Mouse (Mus musculus) left cerebral cortex, adult 11 months (tissue): ENCODE data around the gene Fcho2.
A peak's percentile ranks its signal among the peaks of the same experiment; 100 is the strongest.
"Not testable (repeated sequence)": the region's sequence is repeated elsewhere in the genome, so short reads cannot be mapped to it uniquely, and the experiment has no call there.

Experiments used
- DNase-seq: peaks from one replicate; pipeline ENCODE4 v3.0.0; 2022; ENCODE audit warnings: low spot score

Fcho2 gene

DNA sequence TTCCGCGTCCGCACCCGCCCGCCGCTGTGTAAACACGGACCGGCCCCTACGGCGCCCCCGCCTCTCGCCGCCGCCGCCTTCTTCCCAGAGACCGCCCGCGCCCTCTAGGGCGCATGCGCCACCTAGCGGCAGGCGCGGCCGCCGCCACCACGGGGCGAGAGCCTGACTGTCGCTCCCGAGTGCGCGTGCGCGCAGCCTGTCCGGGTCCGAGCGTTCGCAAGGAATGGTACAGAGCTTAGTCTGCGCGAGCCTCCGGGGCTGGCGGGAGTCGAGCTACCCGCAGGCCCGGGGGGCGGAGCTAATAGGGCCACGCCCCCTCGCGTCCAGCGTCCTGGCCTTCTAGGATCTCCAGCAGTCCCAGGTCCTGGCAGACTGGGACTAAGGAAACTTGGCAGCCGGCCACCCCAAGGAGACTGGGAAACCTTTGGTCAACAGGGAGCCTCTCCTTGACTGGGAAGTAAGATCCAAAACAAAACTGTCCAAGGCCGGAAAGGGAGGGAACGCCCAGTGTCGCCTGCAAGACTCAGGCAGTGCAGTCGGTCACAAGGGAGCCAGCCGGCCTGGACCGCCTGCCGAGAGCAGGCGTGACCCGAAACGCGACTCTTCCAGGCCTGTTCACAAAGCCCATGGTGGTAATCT is at the start of gene Fcho2:
Fcho2 (minus strand) TSS at position 303 of the 639 bp plus-strand sequence.
- DNase-seq: peak; percentile 93

DNA sequence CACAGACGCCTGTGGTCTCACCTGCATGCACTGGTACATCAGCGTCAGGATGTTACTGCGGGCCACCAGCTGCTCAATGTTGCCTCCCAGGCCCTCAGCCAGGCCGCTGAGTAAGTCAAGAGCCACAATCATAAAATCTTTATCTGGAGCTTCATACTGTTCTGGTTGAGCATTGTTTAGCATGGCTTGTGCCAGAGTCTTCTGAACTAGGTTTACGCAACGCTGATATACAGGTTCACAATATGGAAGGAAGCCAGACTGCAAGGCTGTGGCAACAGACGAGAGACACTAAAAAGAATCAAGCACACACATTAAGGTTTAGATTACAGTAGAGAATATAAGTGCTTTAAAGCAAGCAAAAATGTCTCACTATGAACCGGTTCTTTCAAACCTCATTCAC is 40.0 kb upstream of the Fcho2 start:
- DNase-seq: no peak

DNA sequence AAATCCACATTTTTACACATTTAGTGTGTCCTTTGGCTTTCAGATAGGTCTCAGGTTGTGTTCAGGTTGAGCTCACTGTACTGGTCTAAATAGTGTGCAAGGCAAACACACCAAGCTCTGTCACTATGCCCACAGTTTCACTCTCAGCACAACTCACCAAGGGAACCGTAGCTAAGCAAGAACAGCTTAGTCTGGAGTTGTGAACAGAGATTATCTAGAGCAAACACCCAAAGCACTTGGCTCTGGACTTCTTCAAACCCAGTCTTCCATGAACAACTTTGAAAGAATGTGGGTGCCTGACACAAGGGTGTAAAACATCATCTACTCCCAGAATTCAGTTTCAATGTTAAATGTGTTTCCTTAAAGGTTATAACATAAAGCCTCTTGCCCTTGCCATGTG is 30.5 kb upstream of the Fcho2 start:
- no peak for DNase-seq

DNA sequence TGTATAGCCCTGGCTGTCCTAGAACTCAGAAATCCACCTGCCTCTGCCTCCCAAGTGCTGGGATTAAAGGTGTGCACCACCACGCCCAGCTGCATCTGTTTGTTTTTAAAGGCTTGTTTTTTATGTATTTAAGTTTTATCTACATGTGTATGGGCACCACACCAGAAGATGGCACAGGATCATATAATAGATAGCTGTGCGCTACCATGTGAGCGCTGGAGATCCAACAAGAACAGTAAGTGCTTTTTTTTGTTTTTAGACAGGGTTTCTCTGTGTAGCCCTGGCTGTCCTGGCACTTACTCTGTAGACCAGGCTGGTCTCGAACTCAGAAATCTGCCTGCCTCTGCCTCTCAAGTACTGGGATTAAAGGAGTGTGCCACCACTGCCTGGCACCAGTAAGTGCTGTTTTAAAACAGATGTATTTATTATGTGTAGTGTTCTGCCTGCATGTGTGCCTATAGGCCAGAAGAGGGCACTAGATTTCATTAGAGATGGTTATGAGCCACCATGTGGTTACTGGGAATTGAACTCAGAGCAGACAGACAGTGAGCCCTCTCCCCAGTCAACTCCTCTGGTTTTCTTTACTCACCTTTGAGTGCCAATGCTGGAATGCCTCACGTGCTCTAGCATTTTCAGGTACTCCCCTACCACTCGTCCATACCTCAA is 21.3 kb upstream of the Fcho2 start:
- DNase-seq: no peak

DNA sequence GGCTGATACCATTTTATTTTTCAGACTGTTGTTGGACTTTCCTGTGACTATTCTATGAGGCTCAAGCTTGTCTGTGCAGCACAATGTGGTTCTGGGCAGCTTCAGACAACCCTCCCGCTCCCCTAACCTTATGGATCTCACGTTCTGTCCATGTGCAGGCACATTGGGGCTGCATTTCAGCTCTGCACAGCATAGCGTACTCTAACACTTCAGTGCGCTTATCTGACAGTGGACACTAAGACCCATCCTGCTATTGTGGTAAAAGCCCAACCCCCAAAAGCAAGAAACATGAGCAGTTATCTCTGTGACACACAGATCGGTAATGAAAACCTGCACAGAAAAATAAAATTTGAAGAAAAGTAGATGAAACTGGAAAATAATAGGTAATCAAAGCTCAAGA is 20.5 kb upstream of the Fcho2 start:
- no peak for DNase-seq

DNA sequence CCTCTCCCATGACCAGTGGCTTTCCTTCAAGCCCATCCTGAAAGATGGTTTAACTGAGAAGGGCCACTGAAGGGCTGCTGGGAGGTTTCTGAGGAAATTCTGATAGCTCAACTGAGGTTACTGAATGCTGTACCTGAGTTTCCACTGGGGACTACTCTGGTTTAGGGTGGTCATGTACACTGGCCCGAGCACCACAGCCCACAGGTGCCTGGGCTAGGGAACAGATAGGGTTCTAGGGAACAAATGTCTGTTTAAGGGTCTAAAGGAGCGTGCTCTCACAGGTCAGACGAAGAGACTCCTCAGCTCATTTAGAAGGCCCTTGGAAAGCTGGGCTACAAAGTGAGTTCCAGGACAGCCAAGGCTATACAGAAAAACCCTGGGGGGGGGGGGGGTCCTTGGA is 19.5 kb upstream of the Fcho2 start:
- no peak for DNase-seq

DNA sequence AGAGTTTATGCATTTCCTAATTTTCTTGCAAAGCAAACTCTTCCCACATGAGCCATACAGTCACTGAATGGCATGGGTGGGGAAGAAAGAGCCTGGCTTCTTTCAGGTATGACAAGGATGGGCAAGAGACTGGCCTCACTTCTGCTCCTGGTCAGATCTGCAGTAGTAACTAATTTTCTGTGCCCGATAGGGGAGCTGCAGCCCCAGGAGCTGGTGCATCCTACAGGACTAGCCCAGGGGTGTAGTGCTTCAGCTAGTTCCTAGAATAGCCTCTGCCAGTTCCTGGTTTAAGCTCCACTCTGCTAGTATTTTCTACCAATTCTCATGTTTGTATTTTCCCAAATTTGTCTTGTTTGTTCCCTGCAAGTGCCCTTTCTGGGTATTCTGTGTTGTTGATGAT is 18.9 kb upstream of the Fcho2 start:
- DNase-seq: no peak

DNA sequence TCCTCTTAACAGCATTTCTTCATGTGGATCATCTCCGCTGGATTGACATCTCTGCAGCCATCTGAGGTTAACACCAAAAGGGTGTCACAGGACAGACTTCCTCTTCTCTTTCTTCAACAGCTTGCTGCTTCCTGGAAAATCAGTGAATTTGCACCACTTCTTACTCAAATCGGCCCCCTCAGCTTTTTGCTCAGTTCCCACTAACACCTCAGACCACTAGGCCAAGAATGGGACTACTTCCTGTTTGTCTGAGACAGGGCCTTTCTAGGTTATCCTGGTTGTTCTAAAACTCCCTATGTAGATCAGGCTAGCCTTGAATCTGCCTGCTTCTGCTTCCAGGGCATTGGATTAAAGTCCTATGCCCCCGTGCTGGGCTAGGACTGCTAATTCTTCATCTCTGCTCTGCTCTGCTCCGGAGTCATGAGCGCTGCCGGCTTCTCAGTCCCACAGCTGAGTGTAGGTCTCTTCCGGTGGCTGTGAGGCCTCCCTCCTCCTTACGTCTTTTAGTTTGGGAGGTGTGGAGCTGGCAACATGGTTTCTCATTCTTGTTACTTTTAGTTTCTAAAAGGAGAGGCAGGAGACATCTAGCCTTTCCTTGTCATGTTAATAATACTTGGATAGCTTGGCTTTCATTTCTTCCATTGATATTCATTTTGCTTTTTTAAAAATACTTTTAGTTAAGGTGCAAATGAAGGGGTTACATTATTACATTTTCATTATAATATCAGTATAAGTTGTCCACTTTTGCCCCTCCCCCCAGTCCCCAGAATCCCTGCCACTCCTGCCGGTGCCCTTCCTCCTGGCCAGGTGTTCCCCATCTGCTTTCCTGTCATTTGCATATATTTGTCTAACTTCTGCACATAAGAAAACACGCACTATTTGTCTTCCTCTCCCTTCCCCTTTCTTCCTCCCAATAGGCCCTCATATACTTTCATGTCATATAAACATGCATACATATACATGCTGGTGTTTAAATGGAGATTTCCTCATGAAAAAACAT is 17.5 kb upstream of the Fcho2 start:
- DNase-seq: no peak

DNA sequence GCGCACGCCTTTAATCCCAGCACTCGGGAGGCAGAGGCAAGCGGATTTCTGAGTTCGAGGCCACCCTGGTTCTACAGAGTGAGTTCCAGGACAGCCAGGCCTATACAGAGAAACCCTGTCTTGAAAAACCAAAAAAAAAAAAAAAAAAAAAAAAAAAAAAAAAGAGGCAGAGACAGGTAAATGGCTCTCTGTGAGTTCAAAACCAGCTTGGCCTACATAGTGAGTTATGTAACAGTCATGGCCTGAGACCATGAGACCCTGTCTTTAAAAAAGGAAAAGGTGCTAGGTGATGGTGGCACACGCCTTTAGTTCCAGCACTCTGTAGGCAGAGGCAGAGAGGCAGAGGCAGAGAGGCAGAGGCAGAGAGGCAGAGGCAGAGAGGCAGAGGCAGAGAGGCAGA is 13.8 kb upstream of the Fcho2 start:
- not testable (repeated sequence) for DNase-seq

DNA sequence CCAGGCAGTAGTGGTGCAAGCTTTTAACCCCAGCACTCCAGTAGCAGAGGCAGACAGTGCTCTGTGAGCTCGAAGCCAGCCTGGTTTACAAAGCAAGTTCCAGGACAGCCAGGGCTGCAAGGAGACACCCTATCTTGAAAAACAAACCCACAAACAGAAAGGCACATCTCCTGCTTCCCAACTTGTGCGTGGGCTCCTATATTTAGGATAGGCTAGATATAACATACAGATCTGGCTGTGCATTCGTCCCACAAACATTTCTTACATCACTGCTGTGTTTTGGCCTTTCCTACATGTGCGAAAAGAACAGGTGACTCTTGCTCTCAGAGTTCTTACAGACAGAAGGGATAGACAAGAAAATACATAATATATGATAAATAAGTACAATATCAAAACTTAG is 10.3 kb upstream of the Fcho2 start:
- no peak for DNase-seq

DNA sequence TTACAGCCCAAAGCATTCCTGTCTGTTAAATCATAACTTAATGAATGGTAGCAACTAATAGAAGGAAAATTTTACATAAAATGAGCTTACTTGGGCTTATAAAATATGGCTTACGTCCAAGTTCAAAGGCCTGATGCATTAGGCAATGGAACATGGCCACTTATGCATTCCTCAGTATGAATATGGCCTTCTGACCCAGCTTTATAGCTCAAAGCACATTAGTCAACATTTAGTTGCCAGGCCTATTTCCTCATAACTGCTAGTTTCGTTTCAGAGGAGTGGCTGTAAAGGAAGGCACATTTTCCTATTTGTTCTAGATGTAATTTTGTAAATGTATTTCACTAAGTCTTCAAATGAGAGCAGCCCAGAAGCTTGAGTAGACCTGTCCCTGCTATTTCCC is 3.8 kb upstream of the Fcho2 start:
- DNase-seq: no peak

DNA sequence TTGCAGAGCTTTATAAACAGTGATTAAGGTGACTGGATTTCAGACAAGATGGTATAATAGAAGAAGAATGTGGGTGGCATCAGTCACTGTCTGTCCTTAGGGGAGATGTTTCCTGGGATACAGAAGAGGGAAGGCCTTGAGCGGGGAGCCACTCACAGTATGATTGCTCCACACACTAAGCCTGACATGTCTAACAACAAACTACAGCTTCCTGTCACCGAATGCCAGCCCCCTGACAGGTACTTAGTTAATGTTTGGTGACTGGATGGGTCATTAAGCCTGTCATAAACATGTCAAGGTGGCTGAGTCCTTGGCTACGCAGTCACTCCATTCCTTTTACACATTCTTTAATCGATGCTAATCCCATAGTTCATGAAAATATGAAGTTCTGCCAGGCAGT is 3.0 kb upstream of the Fcho2 start:
- no peak for DNase-seq

DNA sequence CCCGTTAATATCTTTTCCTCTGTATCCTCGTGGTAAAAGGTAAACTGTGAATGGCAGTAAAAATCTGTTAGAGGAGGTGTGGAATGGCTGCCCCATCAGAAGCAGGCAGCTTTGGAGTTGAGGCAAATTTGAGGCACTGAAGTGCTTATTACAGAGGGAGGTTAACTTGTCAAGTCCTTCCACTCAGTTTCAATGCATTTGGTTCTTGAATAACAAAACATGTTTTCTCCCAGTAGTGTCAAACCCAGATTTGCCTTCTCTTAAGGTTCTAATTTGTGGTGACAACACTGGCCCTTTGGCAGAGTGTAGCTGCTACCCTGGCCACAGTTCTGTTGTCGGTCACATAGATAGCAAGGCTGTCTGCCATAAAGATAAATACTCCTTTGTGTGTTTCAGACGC is 2.5 kb upstream of the Fcho2 start:
- no peak for DNase-seq

DNA sequence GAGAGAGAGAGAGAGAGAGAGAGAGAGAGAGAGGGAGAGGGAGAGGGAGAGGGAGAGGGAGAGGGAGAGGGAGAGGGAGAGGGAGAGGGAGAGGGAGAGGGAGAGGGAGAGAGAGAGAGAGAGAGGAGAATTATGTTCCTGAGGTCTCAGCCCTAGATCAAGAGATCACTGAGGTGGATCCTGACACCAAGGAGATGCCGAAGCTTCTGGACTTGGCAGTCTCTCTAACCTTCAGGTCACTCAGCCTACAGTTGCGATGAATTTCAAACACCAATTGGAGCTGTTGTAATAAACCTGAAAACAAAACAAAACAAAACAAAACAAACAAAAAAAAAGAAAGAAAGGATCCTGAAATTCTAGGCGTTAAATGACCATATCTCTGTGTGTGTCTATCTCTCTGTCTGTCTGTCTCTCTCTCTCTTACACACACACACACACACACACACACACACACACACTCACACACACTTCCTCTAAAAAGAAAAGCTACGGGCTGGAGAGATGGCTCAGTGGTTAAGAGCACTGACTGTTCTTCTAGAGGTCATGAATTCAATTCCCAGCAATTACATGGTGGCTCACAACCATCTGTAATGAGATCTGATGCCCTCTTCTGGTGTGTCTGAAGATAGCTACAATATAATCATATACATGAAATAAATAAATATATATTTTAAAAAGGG is 1.9 kb upstream of the Fcho2 start:
- not testable (repeated sequence) for DNase-seq

DNA sequence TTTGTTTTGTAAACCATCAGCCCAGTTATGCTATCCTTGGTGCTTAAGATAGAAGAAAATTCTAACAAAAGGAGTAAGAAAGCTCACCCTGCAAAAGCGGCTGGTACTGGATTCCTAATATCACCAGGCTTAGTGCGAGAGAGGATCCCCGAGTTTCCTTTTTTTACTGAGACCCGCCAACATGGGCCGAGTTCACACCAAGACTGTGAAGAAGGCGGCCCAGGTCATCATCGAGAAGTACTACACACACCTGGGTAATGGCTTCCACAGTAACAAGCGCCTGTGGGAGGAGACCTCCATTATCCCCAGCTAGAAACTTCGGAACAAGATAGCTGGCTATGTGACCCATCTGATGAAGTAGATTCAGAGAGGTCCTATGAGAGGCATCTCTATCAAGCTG is 1.3 kb upstream of the Fcho2 start:
- no peak for DNase-seq

DNA sequence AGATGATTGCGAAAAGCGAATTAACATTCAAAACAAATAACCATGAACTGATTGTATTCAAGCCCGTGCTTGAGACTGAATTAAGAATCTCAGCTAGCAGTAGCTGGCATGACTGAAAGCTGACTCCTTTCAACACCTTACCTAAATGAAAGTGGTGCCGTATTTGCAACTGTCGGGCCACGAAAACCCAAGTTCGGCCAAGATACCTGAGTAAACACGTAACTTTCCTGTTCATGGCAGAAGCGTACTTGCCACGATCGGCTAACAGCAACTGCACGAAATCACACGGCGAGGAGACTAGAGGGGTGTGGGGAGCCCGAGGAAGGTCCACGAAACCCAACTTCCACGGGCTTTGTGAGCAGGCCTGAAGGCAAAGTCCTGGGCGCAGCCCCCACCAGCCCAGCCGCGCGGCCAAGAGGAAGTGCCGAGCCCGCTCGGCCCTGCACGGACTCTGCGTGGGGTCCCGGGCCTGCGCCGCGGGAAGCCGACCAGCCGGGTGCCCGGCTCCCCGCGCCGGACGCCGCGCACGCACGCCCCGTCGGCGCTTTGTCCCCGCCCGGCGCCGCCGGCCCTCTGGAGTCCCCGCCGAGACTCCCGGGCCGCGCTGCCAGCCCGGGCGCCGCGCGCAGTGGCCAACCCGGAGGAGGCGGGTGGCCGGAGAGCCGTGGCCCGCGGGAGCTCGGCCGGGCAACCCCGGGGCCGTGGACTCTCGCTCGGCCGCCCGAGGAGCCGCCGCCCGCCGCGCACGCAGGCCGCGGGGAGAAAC is 791 bp downstream of the Fcho2 start:
- DNase-seq: no peak

DNA sequence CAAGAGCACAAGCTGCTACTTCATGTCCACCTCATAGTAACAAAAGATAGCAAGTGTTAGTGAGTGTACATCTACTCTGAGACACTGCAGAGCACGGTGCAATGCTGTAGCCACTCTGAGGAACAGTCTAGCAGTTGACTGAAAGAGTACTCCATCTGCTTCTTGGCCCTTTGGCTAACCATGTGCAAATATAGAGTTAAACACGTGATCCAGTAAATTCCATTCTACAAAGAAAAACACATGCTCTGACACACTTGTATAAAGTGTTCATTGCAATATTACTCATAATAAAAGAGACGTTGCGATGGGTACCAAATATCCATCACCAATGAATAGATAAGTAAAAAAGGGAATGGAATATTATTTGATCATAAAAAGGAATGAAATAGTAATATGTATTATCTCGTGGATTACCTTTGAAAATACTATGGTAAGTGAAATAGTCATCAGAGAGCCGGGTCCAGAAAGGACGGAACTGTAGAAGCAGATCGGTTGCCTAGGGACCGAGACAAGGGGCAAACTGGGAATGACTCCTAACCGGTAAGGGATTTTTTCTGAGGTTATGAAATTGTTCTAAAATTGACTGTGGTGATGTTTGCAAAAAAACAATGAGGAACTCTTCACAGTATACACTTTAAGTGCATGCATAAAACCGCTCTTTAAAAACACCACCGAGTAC is 1.5 kb downstream of the Fcho2 start:
- DNase-seq: no peak

DNA sequence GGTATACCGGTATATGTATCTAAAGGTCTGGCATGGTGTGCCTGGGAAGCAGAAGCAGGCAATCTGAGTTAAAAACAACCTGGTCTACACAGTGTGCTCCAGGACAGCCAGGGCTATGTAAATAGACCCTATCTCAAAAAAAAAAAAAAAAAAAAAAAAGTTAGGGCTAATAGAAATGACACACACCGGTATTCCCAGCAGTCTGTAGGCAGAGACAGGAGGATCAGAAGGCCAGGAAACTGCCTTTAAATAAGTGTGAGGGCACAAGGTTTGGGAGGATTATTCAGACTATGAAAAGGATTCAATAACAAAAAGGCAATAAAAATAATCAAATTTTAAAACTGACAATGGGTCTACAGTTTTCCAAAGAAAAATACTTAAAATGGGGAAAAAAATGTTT is 2.1 kb downstream of the Fcho2 start:
- no peak for DNase-seq

DNA sequence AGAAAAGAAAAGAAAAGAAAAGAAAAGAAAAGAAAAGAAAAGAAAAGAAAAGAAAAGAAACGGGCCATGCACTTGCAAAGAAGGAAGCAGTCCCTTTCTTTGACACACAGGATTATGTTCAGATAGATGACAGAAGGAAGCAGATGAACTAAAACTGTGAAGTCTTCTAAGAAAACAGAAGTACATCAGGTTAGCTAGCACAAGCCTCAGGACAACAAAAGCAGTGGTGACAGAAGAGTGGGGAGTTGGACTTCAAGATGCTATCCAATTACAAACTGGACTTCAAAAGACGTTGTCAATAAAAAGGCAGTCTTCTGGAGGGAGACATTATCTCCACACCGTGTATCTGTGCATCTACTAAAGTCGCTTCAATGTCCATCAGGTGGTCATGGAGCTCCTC is 3.0 kb downstream of the Fcho2 start:
- DNase-seq: no peak

DNA sequence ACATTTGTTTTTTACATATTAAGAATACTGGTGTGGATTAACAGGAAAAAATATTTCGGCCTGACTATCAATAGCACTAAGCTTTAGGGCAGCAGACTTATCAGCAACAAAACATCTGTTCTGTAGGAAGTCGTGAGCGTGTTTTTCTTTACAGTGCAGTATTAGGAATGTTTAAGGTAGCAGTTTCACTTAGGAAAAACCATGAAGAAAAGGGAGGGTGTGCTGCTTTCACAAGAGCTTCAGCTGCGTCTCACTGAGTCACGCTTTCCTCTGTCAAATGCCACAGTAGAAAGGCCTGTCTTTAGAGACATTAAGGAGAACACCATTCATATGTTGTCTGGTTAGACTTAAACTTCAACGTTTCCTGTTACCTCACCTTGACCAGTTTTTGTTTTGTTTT is 5.1 kb downstream of the Fcho2 start:
- DNase-seq: no peak

DNA sequence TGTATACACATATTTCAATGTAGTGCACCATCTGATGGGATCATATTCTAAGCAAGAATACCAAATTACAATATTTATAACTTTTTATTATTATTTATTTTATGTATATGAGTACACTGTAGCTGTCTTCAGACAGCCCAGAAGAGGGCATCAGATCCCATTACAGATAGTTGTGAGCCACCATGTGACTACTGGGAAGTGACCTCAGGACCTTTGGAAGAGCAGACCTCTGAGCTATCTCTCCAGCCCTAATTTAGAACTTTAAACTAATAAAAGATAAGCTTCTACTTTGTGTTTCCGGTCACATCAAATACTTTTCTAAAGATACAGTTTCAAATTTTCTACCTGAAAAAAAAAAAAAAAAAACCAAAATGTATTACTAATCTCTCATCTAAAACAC is 6.2 kb downstream of the Fcho2 start:
- no peak for DNase-seq
